Mouse (Mus musculus) liver, postnatal 0 days (tissue): ENCODE measurements around the gene Tead3.

Experiments
- CTCF ChIP-seq: sonication (generic); IDR thresholded peaks from 2 replicates; pipeline ENCODE4 v1.5.1; 2016; ENCODE audit warnings: antibody characterized with exemption, low read depth
- EP300 ChIP-seq: IDR thresholded peaks from 2 replicates; pipeline ENCODE4 v1.6.1; 2016; ENCODE audit warnings: antibody characterized with exemption, low read depth, mild to moderate bottlenecking

DNA sequence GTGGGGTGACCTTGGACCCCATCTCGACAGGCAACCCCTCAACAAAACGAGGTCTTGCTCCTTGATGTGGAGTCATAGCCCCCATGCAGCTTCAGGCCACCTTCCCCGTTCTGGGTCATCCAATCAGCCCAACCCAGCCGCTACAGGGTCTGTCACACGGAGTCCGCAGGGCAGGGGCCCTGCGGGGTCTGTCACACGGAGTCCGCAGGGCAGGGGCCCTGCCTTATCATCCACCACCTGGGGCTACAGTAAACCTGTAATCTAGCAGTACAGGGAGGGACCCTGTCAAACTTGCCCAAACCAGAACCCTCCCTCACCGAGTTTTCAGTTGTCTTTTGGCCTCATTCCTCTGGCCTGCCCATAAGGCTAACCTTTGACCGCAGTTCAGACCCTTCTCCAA lies 1.4 kb upstream of the Tead3 start:
- TF ChIP-seq CTCF (no peak), EP300 (no peak)
